Mouse (Mus musculus) midbrain, embryonic 14.5 days (tissue): ENCODE results near the gene Yap1. TPM values are rescaled to one million over a fixed set of nuclear protein-coding genes. Genes with fewer than 3 reads are reported as not detected.

ENCODE experiments used
- ATAC-seq: fragments of 200-750 bp; cut with Nextera tagmentation; 2 replicates; pipeline ENCODE4 v1.8.0; 2017; ENCODE audit warnings: moderate number of reproducible peaks, moderate library complexity; ENCODE audit not compliant: low FRiP score, low TSS enrichment
- DNase-seq: peaks from one replicate; pipeline ENCODE4 v3.0.0-alpha.2; 2015
- H3K27ac ChIP-seq: fragments of 300-500 bp; sonication (generic); replicated peaks from 2 replicates; pipeline ENCODE4 v1.5.1; 2014; ENCODE audit warnings: mild to moderate bottlenecking, low read depth, low read length, moderate library complexity
- H3K27me3 ChIP-seq: fragments of 300-500 bp; sonication (generic); 2 replicates; pipeline ENCODE4 v1.6.1; 2014; ENCODE audit warnings: low read length, control low read depth, mixed read lengths; ENCODE audit not compliant: control insufficient read depth, insufficient read depth
- H3K36me3 ChIP-seq: fragments of 300-500 bp; sonication (generic); 2 replicates; pipeline ENCODE4 v1.6.1; 2014; ENCODE audit warnings: low read length, control low read depth; ENCODE audit not compliant: control insufficient read depth, insufficient read depth
- H3K4me1 ChIP-seq: fragments of 300-500 bp; sonication (generic); 2 replicates; pipeline ENCODE4 v1.6.1; 2014; ENCODE audit warnings: mild to moderate bottlenecking, antibody characterized with exemption, low read length, control low read depth; ENCODE audit not compliant: control insufficient read depth, insufficient read depth
- H3K4me2 ChIP-seq: fragments of 300-500 bp; sonication (generic); 2 replicates; pipeline ENCODE4 v1.6.1; 2014; ENCODE audit warnings: mild to moderate bottlenecking, low read length, moderate library complexity
- H3K4me3 ChIP-seq: fragments of 300-500 bp; sonication (generic); replicated peaks from 2 replicates; pipeline ENCODE4 v1.5.1; 2014; ENCODE audit warnings: low read depth, low read length
- H3K9ac ChIP-seq: fragments of 300-500 bp; sonication (generic); replicated peaks from 2 replicates; pipeline ENCODE4 v1.6.1; 2014; ENCODE audit warnings: mild to moderate bottlenecking, low read length, moderate library complexity
- H3K9me3 ChIP-seq: fragments of 300-500 bp; sonication (generic); 2 replicates; pipeline ENCODE4 v1.6.1; 2016; ENCODE audit warnings: low read length, control low read depth, mixed read lengths; ENCODE audit not compliant: control insufficient read depth
- WGBS: fragments of 180-500 bp; shearing (Covaris S2); extraction: QIAGEN DNeasy Blood & Tissue Kit; methylation state at CpG from one replicate; pipeline ENCODE4 v1.1.7; 2014; 5-methylcytosine and 5-hydroxymethylcytosine counted together
- polyA plus RNA-seq: library from polyadenylated mRNA; unstranded; fragments of >200 nt; fragmentation: Nextera tagmentation; extraction: Ambion mirVana; gene quantifications from 2 replicates; pipeline ENCODE4 v1.2.1, GENCODE M21; 2014

Yap1 gene
- polyA plus RNA-seq, 1 experiment from 2014 or later = 7.8 TPM

- no peak overlapping the region for H3K9ac ChIP-seq
- no peak overlapping the region for H3K27ac ChIP-seq
- H3K4me2 ChIP-seq = no peak overlapping the region
- ATAC-seq = 0 out of 2 replicates have a peak, but pooled peaks have one; percentile 41
- no peaks in the 10 kb centered on the region for H3K27me3 ChIP-seq
- H3K4me1 ChIP-seq = no peaks in the 10 kb centered on the region
- DNase-seq = no peak
- no peak overlapping the region for H3K4me3 ChIP-seq
- H3K9me3 ChIP-seq = no peaks in the 10 kb centered on the region
- WGBS = 54% methylated on average over 20 of the region's 20 CpGs
- no peaks in the 10 kb centered on the region for H3K36me3 ChIP-seq
Observed at GRCm38 (mm10) chr9:8017253-8017913, 13.0 kb upstream of the Yap1 start.

- Histone ChIP-seq H3K4me1 (peaks cover 7% of the 10 kb centered on the region; the same call in 1 of the 2 replicates), H3K4me3 (peak overlapping the region; percentile 69), H3K27me3 (0 out of 2 replicates have a peak, but pooled peaks cover 8% of the 10 kb centered on the region), H3K9ac (peak overlapping the region; percentile 62), H3K27ac (peak overlapping the region; percentile 75), H3K4me2 (peak overlapping the region; percentile 96), H3K9me3 (no peaks in the 10 kb centered on the region), H3K36me3 (no peaks in the 10 kb centered on the region)
- DNase-seq (peak; percentile 75), ATAC-seq (peak; percentile 55)
- under 1% methylated on average over 81 of the region's 82 CpGs for WGBS
Observed at GRCm38 (mm10) chr9:8003301-8004271, 810 bp downstream of the Yap1 start.

- H3K4me3 ChIP-seq = peak overlapping the region; percentile 69
- ATAC-seq (no peak), DNase-seq (peak; percentile 44)
- no peaks in the 10 kb centered on the region for H3K9me3 ChIP-seq
- H3K27ac ChIP-seq = no peak overlapping the region
- peak overlapping the region; percentile 96 for H3K4me2 ChIP-seq
- peaks cover 7% of the 10 kb centered on the region; the same call in 1 of the 2 replicates for H3K4me1 ChIP-seq
- H3K36me3 ChIP-seq = no peaks in the 10 kb centered on the region
- 0 out of 2 replicates have a peak, but pooled peaks cover 8% of the 10 kb centered on the region for H3K27me3 ChIP-seq
- peak overlapping the region; percentile 62 for H3K9ac ChIP-seq
- WGBS = 2% methylated on average over 12 of the region's 12 CpGs
Observed at GRCm38 (mm10) chr9:8002806-8003205, 1.6 kb downstream of the Yap1 start.

GRCm38 (mm10) chr9:8001352-8001751 is 3.0 kb downstream of the Yap1 start:
- Histone ChIP-seq H3K36me3 (no peaks in the 10 kb centered on the region), H3K27ac (no peak overlapping the region), H3K9me3 (no peaks in the 10 kb centered on the region), H3K4me2 (0 out of 2 replicates have a peak overlapping the region, but pooled peaks have one; percentile 19), H3K4me1 (peaks cover 7% of the 10 kb centered on the region; the same call in 1 of the 2 replicates), H3K27me3 (0 out of 2 replicates have a peak, but pooled peaks cover 8% of the 10 kb centered on the region), H3K4me3 (no peak overlapping the region), H3K9ac (no peak overlapping the region)
- WGBS = 37% methylated on average over 7 of the region's 7 CpGs
- ATAC-seq (no peak), DNase-seq (no peak)

- peak; percentile 78 for DNase-seq
- no peak; the same call in 1 of the 2 replicates for ATAC-seq
Observed at GRCm38 (mm10) chr9:7994275-7994674, 10.1 kb downstream of the Yap1 start.

GRCm38 (mm10) chr9:7992651-7993050 is 11.7 kb downstream of the Yap1 start:
- Histone ChIP-seq H3K9me3 (no peaks in the 10 kb centered on the region), H3K4me3 (no peak overlapping the region), H3K9ac (no peak overlapping the region), H3K36me3 (no peaks in the 10 kb centered on the region), H3K4me1 (no peaks in the 10 kb centered on the region), H3K27ac (no peak overlapping the region), H3K27me3 (no peaks in the 10 kb centered on the region), H3K4me2 (no peak overlapping the region)
- DNase-seq (no peak), ATAC-seq (no peak)
- 86% methylated on average over 3 of the region's 3 CpGs for WGBS

More at GRCm38 (mm10) chr9:7994275-7994674, 10.1 kb downstream of the Yap1 start:
- WGBS = 51% methylated on average over 5 of the region's 5 CpGs
- Histone ChIP-seq H3K27me3 (no peaks in the 10 kb centered on the region), H3K9ac (no peak overlapping the region), H3K36me3 (no peaks in the 10 kb centered on the region), H3K4me1 (no peaks in the 10 kb centered on the region), H3K4me2 (no peak overlapping the region), H3K4me3 (no peak overlapping the region), H3K27ac (no peak overlapping the region), H3K9me3 (no peaks in the 10 kb centered on the region)

GRCm38 (mm10) chr9:7990897-7991296 is 13.5 kb downstream of the Yap1 start:
- no peaks in the 10 kb centered on the region for H3K9me3 ChIP-seq
- no peak overlapping the region for H3K9ac ChIP-seq
- H3K4me1 ChIP-seq = no peaks in the 10 kb centered on the region
- no peak overlapping the region for H3K4me2 ChIP-seq
- DNase-seq = no peak
- no peaks in the 10 kb centered on the region for H3K36me3 ChIP-seq
- no peaks in the 10 kb centered on the region for H3K27me3 ChIP-seq
- WGBS = 84% methylated on average over 4 of the region's 4 CpGs
- no peak overlapping the region for H3K27ac ChIP-seq
- ATAC-seq = no peak
- H3K4me3 ChIP-seq = no peak overlapping the region

- DNase-seq (no peak), ATAC-seq (no peak)
- Histone ChIP-seq H3K4me2 (no peak overlapping the region), H3K36me3 (no peaks in the 10 kb centered on the region), H3K9ac (no peak overlapping the region), H3K4me3 (no peak overlapping the region), H3K27me3 (no peaks in the 10 kb centered on the region), H3K9me3 (no peaks in the 10 kb centered on the region), H3K27ac (no peak overlapping the region), H3K4me1 (no peaks in the 10 kb centered on the region)
- 92% methylated on average over 5 of the region's 5 CpGs for WGBS
Observed at GRCm38 (mm10) chr9:7987119-7987518, 17.3 kb downstream of the Yap1 start.
